Mouse (Mus musculus): ENCODE measurements around the gene Cpd.
A peak's percentile ranks its signal among the peaks of the same experiment; 100 is the strongest.
"Not testable (repeated sequence)": the region's sequence is repeated elsewhere in the genome, so short reads cannot be mapped to it uniquely, and the experiment has no call there.

Cpd gene

DNA sequence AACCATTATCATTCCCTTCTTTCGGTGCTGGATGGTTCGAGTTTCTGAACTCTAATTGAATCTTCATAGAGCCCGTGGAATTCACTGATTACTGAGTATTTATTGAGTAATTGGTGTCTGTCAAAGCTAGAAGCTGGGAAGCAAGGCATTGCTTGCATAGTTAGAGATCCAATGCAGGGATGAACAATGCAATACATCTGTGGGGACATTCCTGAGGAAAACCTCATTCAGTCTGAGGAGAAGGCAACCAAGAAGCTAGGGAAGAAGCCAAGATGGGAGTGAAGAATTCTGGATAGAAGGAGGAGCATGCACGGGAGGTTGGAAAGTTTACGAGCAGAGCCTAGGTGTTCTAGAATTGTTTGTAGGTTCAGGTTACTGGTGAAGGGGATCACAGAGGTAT, 1.3 kb upstream of the Cpd start:
- peak in 1 of 2 experiments; percentile 14 for DNase-seq (ENCODE audit: inconsistent age in 2 of 2, low spot score in 1 of 2)

DNA sequence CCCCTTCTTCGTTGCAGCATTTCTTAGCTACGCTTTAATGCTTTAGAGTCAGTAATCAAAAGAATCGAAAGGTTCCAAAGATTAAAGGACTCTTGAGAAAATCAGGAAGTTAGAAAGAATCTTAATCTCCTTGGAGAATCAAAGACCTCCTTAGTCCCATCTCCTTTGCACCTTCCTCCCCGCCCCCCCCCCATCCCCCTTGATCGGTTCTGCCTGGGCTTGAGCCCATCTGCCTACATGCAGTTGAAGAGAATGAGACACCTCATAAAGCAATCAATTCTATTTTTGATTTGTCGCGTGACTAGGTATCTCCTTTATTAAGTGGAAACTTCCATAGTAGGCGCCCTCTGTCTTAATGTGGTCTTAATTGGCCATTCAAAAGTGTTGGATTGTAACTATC, 536 bp upstream of the Cpd start:
- DNase-seq (ENCODE audit: inconsistent age in 2 of 2, low spot score in 1 of 2): peak in 1 of 2 experiments; percentile 26

DNA sequence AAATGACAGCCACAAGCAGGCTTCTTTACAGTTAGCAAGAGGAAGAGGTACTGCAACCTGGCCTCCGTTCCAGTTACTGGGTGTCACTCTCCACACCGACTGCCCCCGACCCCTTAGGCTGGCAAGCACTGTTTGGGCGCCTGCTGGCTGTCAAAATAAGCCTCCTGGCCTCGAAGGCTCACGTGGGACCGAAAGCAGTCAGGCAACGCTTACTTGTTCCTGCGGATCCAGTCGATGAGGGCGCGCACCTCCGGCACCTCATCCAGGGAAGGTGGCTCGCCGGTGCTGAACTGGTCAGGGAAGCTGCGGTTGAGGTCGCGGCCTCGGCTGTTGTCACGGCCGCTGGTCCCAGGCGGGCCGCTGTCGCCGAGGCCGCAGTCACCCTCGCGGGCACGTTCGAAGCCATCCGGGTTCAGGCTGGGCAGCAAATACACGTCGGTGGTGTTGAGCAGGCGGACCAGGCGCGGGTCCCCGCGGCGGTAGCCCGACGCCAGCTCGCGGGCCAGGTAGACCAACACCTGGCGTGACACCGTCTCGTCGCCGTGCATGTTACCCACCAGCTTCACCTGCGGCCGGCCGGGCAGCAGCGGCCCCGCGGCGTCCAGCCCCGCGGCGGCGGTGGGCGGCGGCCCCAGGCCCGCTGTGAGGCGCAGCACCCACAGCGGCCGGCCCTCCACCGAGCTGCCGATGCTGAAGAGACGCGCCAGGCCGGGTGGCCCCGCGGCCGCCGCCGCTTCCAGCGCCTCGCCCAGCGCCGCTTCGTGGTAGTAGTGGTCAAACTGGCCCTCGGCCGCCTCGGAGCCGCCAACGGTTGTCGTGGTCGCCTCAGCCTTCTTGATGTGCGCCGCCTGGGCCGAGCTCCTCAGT, 574 bp downstream of the Cpd start:
- peak; percentile 44 to 75 for DNase-seq (ENCODE audit: inconsistent age in 2 of 2, low spot score in 1 of 2)

DNA sequence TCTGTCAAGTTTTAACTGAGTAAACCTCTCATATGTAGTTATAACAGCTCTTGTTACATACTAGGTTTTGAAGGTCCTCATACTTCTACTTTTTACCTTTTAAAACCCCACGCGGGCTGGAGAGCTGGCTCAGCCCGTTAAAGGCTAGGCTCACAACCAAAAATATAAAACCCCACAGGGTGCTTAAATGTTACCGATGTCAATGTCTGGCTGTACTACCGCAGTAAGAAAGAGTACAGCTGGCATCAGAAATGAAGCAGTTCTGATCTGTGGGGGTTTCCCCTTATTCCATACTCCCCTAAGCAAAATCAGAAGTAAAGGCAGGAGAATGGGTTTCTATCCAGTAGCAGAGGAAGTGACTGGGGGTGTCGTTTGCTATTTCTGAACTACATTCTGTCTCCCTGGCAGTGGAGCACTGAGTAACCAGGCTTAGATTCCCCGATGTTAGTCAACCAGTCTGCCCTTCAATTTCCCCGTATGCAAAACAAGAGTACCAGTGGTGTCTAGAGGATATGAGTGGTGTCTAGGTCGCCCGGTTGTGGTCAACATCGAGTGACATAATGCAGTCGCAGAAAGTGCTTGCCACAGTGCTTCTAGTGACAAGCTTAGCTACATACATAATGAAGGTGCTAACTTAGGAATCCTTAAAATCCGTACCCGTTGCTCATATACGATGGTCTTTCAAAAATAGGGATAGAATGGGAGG, 1.4 kb downstream of the Cpd start:
- peak; percentile 13 to 69 for DNase-seq (ENCODE audit: inconsistent age in 2 of 2, low spot score in 1 of 2)

DNA sequence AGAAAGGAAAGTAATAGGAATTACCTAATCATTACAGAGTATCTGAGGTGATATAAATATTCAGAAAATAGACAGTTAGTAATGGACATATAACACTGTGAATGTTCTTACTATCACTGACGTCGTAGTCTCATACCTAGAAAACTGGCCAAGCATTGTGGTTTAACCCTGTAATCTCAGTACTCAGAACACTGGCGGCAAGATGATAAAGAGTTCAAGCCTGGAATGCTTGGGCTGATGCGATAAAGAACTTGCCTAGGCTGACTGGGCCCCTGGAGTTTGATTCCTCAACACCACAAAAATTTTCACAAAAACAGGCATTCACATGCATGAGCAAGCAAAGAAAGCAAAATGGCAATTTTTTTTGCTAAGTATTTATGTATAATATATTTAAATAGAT, 8.2 kb downstream of the Cpd start:
- no peak for DNase-seq (ENCODE audit: inconsistent age in 2 of 2, low spot score in 1 of 2)

DNA sequence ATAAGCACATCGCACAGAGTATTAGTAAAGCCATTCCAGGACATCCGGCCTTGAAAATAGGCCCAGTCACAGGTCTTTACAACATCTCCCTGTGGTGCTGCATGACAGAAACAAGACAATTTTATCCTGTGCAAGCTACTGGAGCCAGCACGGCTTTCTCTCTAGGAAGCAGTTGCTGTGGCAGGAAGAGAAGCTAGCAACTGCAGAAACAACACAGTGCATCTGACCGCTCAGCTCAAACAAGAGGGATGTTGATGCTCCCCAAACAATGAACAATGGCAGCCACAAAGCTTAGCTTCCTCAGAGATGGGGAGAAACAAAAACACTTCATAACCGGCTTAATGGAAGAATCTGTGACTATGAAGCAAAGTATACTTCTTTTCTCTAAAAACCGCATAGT, 10.5 kb downstream of the Cpd start:
- no peak for DNase-seq (ENCODE audit: inconsistent age in 2 of 2, low spot score in 1 of 2)

DNA sequence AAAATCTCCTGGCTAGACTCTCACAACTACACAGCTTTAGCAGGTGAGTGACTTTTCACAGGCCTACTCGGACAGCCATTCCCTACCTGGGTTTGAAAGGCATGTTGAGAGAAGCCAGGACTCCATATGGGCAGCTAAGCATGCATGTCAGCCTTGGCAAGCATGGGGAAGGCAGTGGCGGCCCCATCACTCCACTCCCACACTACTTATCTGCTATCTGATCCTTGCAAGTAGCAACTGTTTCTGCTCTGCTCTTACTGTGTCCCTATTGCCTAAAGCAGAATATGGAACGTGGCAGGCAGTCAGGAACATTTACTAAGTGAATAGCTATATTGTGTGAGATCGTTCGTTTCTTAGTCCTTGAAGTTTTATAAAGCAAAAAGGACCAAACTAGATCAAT, 10.9 kb downstream of the Cpd start:
- DNase-seq (ENCODE audit: inconsistent age in 2 of 2, low spot score in 1 of 2): no peak

DNA sequence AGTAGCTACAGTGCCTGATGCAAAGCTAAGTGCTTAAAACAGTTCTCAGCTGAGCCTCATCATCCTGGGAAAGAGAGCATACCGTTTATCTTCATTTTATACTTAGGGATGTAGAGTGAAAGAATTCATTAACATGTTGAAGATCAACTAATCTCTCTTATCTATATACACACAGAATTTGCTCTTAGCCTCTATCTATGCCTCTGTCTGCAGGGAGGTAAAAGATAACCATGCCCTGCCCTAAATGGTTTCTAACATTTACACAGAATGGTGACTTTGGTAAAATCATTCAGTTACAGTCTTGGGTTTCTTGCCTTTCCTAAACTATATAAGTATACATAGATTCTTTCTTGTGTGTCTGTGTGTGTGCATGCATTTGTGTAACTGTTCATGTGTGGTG, 12.2 kb downstream of the Cpd start:
- no peak for DNase-seq (ENCODE audit: inconsistent age in 2 of 2, low spot score in 1 of 2)

DNA sequence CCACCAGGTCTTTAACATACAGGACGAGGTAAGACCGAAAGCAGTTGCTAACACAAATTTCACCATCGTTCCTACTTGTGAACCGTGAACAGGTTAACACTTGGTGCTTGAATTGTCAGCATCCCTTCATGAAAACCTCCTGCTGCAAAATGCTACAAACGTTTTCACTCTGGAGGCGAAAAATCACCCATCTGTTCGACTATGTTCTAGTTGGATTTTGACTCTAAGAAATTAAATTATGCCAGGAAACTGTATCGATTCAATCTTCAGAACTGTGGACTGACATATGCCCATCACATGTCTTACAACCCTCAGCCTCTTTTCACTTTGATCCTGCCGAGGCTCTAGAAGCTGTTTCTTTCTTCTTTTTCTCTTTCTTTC, 21.9 kb downstream of the Cpd start:
- DNase-seq (ENCODE audit: inconsistent age in 2 of 2, low spot score in 1 of 2): no peak

DNA sequence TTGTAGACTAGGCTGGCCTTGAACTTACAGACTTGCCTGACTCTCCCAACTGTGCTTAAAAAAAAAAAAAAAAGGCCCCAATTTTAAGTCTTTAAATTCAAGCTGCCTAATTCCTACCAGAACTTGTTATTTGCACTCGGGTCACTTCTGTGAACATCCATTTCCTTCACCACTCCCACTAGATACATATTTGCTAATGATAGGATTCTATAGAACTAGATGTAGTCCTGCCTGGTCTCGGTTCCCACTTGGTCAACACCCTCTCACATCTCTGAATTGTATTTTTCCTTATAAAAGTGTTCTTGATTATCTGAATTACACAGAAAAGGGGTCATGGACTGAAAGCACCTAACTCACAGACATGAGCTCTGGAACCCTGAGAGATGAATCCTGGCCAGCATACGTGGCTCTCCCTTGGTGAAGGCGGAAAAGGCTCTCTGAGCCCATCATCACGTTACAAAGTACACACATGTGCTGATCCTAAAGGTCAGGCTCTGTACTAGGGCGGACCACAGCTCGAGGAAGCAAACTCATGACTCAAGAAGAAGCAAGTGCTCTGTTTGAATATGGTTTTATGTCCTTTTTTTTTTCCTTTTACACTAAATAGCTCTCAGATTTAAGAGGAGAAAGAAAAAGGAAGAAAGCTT, 22.5 kb downstream of the Cpd start:
- DNase-seq (ENCODE audit: inconsistent age in 2 of 2, low spot score in 1 of 2): no peak

DNA sequence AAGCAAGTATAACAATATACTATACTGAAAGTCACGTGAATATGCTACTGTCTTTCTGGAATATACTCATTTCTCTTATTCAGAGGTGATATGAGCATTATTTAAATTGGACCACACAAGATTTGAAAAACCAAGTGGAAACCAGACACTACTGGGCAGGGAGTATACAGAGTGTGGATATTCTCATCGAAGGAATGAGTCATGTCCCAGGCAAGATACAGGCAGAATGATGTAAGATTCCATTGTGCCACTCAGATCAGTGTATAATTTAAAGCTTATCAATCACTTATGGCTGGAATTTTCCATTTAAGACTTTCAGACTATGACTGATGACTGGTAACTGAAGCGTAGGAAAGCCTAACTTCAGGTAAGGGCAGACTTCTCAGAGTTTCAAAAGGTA, 23.2 kb downstream of the Cpd start:
- DNase-seq (ENCODE audit: inconsistent age in 2 of 2, low spot score in 1 of 2): no peak

DNA sequence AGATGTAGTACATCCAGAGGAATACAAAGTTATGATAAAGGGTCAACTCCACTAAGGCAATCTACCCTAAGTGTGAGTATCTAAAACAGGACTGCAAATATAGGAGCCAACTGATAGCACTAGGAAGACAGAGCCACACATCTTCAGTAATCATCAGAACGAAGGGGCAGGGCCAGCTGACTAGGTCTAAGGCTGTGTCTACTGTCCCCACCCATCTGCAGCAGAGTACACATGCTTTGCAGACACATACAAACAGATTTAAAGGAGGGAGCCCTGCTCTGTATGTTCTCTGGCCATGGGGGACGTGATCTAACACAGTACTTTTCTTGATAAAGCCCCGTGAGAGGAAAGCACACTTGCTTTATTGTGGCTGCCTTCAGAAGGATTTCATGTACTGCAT, 25.5 kb downstream of the Cpd start:
- no peak for DNase-seq (ENCODE audit: inconsistent age in 2 of 2, low spot score in 1 of 2)

DNA sequence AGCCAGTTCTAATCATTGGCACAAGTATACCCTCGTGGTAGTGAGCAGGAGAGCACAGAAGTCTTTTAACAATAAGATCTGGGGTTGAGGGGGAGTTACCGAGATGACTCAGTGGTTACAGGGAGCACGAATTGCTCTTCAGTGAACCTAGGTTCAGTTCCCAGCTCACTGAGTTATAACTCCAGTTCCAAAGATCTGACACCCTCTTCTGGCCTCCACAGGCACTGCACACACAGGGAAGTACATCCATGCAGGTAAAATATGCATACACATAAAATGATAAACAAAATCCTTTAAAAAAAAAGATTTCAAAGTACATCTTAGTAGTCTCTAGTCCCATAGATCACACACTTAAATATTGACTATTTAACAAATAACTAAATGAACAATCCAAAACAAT, 29.2 kb downstream of the Cpd start:
- no peak for DNase-seq (ENCODE audit: inconsistent age in 2 of 2, low spot score in 1 of 2)

DNA sequence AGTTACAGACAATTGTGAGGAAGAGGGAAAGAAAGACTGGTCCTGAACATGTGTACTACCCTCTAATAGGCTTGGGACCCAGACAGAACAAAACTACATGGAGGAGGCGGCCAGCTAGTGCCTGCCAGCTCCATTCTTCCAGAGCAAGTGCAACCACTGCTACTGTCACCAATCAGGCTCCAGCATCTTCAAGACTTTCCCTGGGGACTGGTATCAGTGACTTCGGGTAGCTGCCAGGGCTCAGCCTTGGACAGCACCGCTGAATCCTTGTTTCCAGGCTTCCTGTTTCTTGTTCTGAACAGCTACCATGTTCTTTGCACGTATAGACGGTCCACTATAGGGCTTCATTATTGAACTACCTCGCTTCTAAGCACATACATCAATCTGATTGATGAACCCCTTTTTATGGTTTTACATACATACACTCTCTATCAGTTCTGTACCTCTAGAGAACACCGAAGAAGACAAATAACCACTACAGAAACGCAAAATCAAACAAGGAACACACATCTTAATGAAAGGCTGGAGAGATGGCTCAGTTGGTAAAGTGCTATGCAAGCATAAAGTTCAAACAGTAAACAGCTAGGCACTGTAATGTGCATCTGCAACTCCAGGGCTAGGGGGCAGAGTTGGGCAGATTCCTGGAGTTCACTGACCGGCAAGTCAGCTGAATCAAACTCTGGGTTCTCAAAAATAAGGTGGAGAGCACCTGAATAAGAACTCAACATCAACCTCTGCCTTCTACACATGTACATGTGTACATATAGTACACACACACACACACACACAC, 35.9 kb downstream of the Cpd start:
- peak in 1 of 2 experiments; percentile 46 for DNase-seq (ENCODE audit: inconsistent age in 2 of 2, low spot score in 1 of 2)

DNA sequence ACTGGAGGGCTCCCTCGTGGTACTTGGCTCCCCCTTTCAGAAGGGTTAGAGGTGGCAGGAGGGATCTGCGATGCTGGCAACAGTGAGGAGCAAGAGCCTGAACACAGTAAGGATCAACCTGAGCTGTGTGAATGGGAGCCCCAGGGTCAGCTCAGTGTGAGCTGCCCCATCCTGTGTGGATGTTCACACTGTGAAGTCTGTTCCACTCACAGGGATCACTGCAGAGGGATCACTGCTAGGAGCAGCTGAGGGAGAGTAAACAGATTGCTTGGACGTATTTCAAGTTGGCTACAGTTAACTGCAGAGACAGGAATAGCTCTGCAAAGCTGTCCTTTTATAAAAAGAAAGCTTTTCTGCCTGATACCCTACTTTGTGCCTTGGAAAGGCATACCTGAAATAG, 37.4 kb downstream of the Cpd start:
- no peak for DNase-seq (ENCODE audit: inconsistent age in 2 of 2, low spot score in 1 of 2)

DNA sequence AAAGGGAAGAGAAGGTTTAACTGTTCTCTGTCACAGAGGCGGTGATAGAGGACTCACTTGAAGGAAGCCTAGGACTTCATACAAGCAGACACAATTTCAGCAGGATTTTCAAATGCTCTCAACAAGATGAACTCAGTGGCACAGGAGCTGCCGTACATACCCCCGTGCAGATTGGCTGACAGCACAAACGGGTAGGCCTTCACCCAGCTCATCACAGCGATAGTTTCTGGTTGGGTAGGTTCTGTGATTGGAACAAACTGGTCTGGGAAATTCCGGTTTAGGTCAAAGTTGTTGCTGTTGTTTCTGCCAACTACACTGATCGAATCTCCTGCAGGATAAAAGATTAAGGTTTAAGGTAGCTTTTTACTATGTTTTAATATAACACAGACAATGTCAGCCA, 38.3 kb downstream of the Cpd start:
- no peak for DNase-seq (ENCODE audit: inconsistent age in 2 of 2, low spot score in 1 of 2)

DNA sequence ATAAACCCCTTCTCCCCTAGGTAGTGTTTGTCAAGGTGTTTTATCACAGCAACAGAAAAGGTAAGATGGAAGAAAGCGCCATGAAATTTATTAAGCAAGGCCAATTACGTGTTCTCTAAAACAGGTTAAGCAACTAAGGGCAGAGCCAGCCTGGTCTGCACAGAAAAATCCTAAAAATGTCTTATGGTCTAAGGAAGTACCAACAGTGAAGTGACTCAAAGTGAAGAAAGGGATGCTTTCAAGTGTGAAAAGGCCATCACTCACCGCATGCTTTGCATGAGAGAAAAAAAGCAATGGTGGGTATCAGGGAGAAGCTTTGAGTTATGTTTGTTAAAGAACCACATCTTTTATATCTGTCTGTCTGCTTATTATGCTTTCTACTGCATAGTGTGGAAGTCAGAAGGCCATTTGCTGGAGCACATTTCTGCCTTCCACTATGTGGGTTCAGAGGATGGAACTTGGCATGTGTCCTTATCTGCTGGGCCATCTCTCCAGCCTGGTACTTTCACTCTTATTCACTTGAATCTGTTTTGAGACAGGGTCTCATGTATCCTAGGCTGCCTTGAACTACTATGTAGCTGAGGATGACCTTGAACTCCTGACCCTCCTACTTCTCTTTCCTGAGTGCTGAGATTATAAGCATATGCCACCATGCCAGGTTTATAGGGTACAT, 39.7 kb downstream of the Cpd start:
- no peak for DNase-seq (ENCODE audit: inconsistent age in 2 of 2, low spot score in 1 of 2)

DNA sequence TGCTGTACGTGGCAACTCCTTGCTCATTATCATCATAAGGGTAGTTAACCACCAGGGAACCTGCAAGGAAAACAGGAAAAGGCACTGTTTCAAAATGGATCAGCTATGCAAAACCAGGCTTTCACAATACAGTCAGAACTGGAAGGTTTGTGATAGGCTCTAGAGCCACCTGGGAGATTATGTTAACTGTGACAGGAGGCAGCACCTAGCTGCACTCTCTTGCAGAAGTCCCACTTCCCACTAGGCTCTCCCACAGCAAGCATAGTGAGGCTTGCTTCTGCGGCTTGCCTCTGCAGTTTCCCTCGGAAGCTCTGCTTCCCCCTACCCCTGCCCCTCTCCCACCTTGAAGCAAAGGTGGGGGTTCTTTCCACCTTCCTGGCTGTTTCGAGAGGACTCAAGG, 40.8 kb downstream of the Cpd start:
- DNase-seq (ENCODE audit: inconsistent age in 2 of 2, low spot score in 1 of 2): no peak

DNA sequence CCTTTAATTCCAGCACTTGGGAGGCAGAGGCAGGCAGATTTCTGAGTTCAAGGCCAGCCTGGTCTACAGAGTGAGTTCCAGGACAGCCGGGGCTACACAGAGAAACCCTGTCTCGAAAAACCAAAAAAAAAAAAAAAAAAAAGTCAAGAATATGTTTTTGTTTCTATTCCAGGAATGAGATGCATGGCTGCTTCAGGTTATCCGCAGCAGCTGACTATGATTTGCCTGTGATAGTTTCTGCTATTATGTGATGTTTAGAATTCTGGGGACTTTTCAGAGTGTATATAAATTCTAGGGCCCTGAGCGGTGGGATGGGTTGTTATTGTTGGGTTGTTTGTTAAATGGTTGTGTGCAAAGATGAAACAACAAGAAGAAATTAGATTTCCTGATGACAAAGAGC, 41.7 kb downstream of the Cpd start:
- DNase-seq (ENCODE audit: inconsistent age in 2 of 2, low spot score in 1 of 2): not testable (repeated sequence)

DNA sequence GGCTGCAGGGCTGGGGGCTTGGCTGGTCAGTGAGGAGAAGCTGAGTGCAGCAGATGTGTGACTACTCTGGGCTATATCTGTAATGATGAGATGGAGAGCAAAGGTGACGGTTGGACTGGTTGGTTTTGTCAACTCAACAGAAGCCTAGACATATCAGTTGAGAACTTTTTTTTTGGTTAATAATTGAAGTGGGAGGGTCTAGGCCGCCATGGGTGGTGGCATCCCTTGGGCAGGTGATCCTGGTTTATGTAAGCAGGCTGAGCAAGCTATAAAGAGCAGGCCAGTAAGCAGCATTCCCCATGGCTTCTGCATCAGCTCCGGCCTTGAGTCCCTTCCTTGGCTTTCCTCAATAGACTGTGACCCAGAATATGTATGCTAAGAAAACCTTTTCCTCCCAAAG, 43.6 kb downstream of the Cpd start:
- no peak for DNase-seq (ENCODE audit: inconsistent age in 2 of 2, low spot score in 1 of 2)

DNA sequence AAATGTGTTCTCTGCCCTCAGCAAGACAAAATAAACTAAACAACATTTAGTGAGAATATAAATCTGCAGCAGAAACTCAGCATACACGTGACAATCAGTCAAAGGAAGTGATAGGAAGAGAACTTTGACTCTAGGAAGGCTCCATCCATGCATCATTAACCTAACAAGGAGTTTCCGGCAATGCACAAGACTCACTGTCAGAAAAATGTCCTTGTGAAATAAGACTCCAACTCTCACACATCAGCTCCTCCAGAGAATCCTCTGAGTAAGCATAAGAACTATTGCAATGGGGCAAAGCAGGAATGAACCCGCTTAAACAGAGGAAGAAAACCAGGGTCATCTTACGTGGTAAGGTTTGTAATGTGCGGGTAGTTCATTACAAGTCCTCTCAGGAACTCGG, 49.6 kb downstream of the Cpd start:
- no peak for DNase-seq (ENCODE audit: inconsistent age in 2 of 2, low spot score in 1 of 2)
